Mouse (Mus musculus): ENCODE measurements around the gene Dcun1d4. TPM values are rescaled to one million over a fixed set of nuclear protein-coding genes. Genes with fewer than 3 reads are reported as not detected.

Dcun1d4 gene
- total RNA-seq, 1 experiment: 14.9 TPM

DNA sequence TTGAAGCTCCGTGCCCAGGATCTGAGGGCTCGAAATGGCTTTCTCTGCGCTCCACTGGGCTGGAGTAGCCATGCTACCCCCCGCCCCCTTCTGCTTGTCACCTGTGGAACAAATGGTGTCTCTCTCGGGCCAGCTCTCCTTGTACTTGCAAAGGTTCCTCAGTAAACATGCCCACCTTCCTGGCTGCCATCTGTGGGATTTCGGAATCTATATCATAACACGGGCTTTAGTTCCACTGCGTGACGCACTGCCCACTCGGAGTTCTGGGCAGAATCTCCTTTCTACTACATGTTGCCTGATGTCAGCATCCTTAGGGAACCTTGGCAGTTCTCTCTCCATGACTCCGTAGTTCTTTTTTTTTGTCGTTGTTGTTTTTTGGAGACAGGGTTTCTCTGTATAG is 56.9 kb downstream of the Dcun1d4 start:
- TF ChIP-seq MAFK (IDR thresholded peaks at IDR 0.05; ENCODE audit: insufficient read depth, low read depth, low read length) (no peak), ZNF384 (IDR thresholded peaks at IDR 0.05; ENCODE audit: low read depth, low read length) (no peak), CHD2 (IDR thresholded peaks at IDR 0.05; ENCODE audit: low read depth, low read length) (no peak), ZC3H11A (IDR thresholded peaks at IDR 0.05; ENCODE audit: borderline replicate concordance, low read depth, low read length) (no peak), HCFC1 (IDR thresholded peaks at IDR 0.05; ENCODE audit: borderline replicate concordance, insufficient read depth, low read length) (no peak)
- no peak for DNase-seq (ENCODE audit: low read depth, low spot score)
- Histone ChIP-seq H3K4me3 (ENCODE audit: insufficient read depth in 1 of 2, low read depth in 1 of 2, low read length in 2 of 2, poor library complexity in 1 of 2, severe bottlenecking in 1 of 2) (no peak overlapping the region), H3K36me3 (ENCODE audit: control insufficient read depth, insufficient read depth, low read length, poor library complexity, severe bottlenecking) (peaks cover 17% of the 10 kb centered on the region), H3K27ac (ENCODE audit: insufficient read depth, low read depth, low read length, poor library complexity, severe bottlenecking) (no peak overlapping the region), H3K4me1 (ENCODE audit: control insufficient read depth in 2 of 2, insufficient read depth in 2 of 2, low read length in 2 of 2, poor library complexity in 1 of 2) (no peaks in the 10 kb centered on the region), H3K9me3 (ENCODE audit: control insufficient read depth, insufficient read depth, low read depth, low read length) (no peaks in the 10 kb centered on the region), H3K9ac (ENCODE audit: insufficient read depth, low read depth, low read length, poor library complexity, severe bottlenecking) (no peak overlapping the region)
- in situ Hi-C loops (cut with MboI; ENCODE audit: low sequenced_read_pairs in 2 of 2, unreplicated experiment in 2 of 2): no loop called here

DNA sequence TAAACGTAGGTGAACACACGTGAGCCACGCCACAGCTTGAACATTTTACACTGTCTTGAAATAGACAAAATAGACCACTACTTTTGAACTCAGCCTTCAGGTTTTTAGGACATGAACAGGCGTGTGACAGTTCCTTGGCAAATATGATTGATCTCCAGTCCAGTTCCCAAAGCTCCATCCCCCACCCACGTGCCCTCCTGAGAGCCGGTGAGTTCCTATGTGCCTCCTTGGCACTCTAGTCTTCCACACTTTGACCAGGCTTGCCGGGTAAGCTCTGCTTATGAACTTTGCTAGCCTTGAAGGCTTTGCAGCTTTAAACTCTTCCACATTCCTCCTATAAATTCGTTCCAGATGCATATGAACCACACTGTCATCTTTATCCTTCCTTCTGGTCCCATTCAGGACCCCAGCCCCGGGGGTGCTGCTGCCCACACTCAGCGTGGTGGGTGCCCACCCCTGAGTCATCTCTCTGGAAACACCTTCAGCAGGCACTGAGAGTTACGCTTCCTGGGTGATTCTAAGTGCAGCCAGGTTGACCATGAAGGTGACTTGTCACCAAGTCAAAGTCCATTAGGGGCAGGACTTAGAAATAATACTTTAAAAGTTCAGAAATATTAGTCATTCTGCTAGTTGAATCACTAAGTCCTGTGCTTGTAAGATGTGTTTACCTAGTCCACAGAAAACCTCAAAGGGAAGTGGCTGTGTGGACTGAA is 57.9 kb downstream of the Dcun1d4 start:
- H3K9me3 ChIP-seq (ENCODE audit: control insufficient read depth, insufficient read depth, low read depth, low read length): no peaks in the 10 kb centered on the region
- H3K27ac ChIP-seq (ENCODE audit: insufficient read depth, low read depth, low read length, poor library complexity, severe bottlenecking): no peak overlapping the region
- DNase-seq (ENCODE audit: low read depth, low spot score): no peak
- in situ Hi-C loops (cut with MboI; ENCODE audit: low sequenced_read_pairs in 2 of 2, unreplicated experiment in 2 of 2): no loop called here
- TF ChIP-seq MAFK (IDR thresholded peaks at IDR 0.05; ENCODE audit: insufficient read depth, low read depth, low read length): no peak
- TF ChIP-seq ZC3H11A (IDR thresholded peaks at IDR 0.05; ENCODE audit: borderline replicate concordance, low read depth, low read length): no peak
- TF ChIP-seq HCFC1 (IDR thresholded peaks at IDR 0.05; ENCODE audit: borderline replicate concordance, insufficient read depth, low read length): no peak
- no peak for TF ChIP-seq CHD2 (IDR thresholded peaks at IDR 0.05; ENCODE audit: low read depth, low read length)
- no peak for TF ChIP-seq ZNF384 (IDR thresholded peaks at IDR 0.05; ENCODE audit: low read depth, low read length)
- H3K4me1 ChIP-seq (ENCODE audit: control insufficient read depth in 2 of 2, insufficient read depth in 2 of 2, low read length in 2 of 2, poor library complexity in 1 of 2): no peaks in the 10 kb centered on the region
- H3K9ac ChIP-seq (ENCODE audit: insufficient read depth, low read depth, low read length, poor library complexity, severe bottlenecking): no peak overlapping the region
- no peak overlapping the region for H3K4me3 ChIP-seq (ENCODE audit: insufficient read depth in 1 of 2, low read depth in 1 of 2, low read length in 2 of 2, poor library complexity in 1 of 2, severe bottlenecking in 1 of 2)
- H3K36me3 ChIP-seq (ENCODE audit: control insufficient read depth, insufficient read depth, low read length, poor library complexity, severe bottlenecking): peaks cover 16% of the 10 kb centered on the region

DNA sequence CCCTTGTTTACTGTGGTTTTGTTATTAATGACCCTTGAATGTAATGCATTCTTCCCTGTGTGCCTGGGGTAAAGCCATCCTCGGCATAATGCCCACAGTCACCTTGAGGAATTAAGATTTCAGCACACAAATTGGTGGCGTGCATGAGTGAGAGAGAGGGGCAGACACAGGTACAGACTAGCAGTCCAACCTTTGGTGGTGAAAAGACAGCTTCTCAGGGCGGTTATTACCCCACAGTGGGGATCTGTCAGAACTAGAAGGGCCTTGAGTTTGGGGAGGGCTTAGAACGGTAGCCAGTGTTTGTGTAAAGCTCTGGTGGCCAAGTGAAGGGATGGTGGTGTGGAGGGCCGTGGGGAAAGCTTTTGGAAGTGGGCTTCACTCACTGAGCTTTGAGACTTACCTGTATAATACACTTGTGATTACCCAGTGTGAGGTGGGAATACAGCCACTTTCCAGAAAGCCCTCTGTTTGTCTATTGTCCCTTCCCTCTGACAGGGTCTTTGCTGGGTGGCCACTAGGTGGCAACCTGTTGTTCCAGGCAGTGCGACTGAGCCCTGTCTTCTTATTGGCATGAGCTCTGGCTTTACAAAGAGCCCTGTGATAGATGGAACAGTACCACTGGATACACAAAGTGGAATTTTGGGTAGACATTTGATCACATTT is 59.2 kb downstream of the Dcun1d4 start:
- peaks cover 16% of the 10 kb centered on the region for H3K36me3 ChIP-seq (ENCODE audit: control insufficient read depth, insufficient read depth, low read length, poor library complexity, severe bottlenecking)

DNA sequence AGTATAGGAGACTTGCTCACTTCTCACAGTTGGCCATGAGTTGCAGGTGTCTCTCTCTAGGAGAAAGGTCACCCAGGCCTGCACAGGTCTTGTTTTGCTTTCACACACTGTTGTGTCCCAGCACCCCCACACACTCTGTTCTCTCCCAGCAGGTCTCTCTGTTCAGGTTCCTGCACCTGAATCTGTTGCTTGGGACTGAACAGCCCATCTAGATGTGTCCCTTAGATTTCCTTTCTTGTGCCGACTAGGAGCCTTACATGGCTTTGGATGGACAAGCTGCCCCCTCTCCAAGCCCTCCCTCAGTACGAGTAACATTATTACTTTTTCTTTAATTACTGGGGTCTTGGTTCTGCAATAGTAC is 59.7 kb downstream of the Dcun1d4 start:
- in situ Hi-C loops (cut with MboI; ENCODE audit: low sequenced_read_pairs in 2 of 2, unreplicated experiment in 2 of 2): no loop called here
- no peak overlapping the region for H3K4me3 ChIP-seq (ENCODE audit: insufficient read depth in 1 of 2, low read depth in 1 of 2, low read length in 2 of 2, poor library complexity in 1 of 2, severe bottlenecking in 1 of 2)
- TF ChIP-seq HCFC1 (IDR thresholded peaks at IDR 0.05; ENCODE audit: borderline replicate concordance, insufficient read depth, low read length): no peak
- no peak for TF ChIP-seq ZC3H11A (IDR thresholded peaks at IDR 0.05; ENCODE audit: borderline replicate concordance, low read depth, low read length)
- TF ChIP-seq MAFK (IDR thresholded peaks at IDR 0.05; ENCODE audit: insufficient read depth, low read depth, low read length): no peak
- TF ChIP-seq ZNF384 (IDR thresholded peaks at IDR 0.05; ENCODE audit: low read depth, low read length): no peak
- no peak for TF ChIP-seq CHD2 (IDR thresholded peaks at IDR 0.05; ENCODE audit: low read depth, low read length)
- no peak overlapping the region for H3K27ac ChIP-seq (ENCODE audit: insufficient read depth, low read depth, low read length, poor library complexity, severe bottlenecking)
- H3K9ac ChIP-seq (ENCODE audit: insufficient read depth, low read depth, low read length, poor library complexity, severe bottlenecking): no peak overlapping the region
- no peaks in the 10 kb centered on the region for H3K9me3 ChIP-seq (ENCODE audit: control insufficient read depth, insufficient read depth, low read depth, low read length)
- H3K36me3 ChIP-seq (ENCODE audit: control insufficient read depth, insufficient read depth, low read length, poor library complexity, severe bottlenecking): peaks cover 16% of the 10 kb centered on the region
- DNase-seq (ENCODE audit: low read depth, low spot score): no peak
- H3K4me1 ChIP-seq (ENCODE audit: control insufficient read depth in 2 of 2, insufficient read depth in 2 of 2, low read length in 2 of 2, poor library complexity in 1 of 2): no peaks in the 10 kb centered on the region

More for the DNA sequence above, 59.2 kb downstream of the Dcun1d4 start:
- TF ChIP-seq ZNF384 (IDR thresholded peaks at IDR 0.05; ENCODE audit: low read depth, low read length): no peak
- no peak; the same call in 1 of the 2 replicates for TF ChIP-seq ZC3H11A (IDR thresholded peaks at IDR 0.05; ENCODE audit: borderline replicate concordance, low read depth, low read length)
- TF ChIP-seq MAFK (IDR thresholded peaks at IDR 0.05; ENCODE audit: insufficient read depth, low read depth, low read length): no peak
- TF ChIP-seq CHD2 (IDR thresholded peaks at IDR 0.05; ENCODE audit: low read depth, low read length): no peak
- TF ChIP-seq HCFC1 (IDR thresholded peaks at IDR 0.05; ENCODE audit: borderline replicate concordance, insufficient read depth, low read length): no peak
- Histone ChIP-seq H3K9me3 (ENCODE audit: control insufficient read depth, insufficient read depth, low read depth, low read length) (no peaks in the 10 kb centered on the region), H3K4me1 (ENCODE audit: control insufficient read depth in 2 of 2, insufficient read depth in 2 of 2, low read length in 2 of 2, poor library complexity in 1 of 2) (no peaks in the 10 kb centered on the region), H3K27ac (ENCODE audit: insufficient read depth, low read depth, low read length, poor library complexity, severe bottlenecking) (no peak overlapping the region), H3K9ac (ENCODE audit: insufficient read depth, low read depth, low read length, poor library complexity, severe bottlenecking) (no peak overlapping the region), H3K4me3 (ENCODE audit: insufficient read depth in 1 of 2, low read depth in 1 of 2, low read length in 2 of 2, poor library complexity in 1 of 2, severe bottlenecking in 1 of 2) (no peak overlapping the region)
- peak; percentile 12 for DNase-seq (ENCODE audit: low read depth, low spot score)
- in situ Hi-C loops (cut with MboI; ENCODE audit: low sequenced_read_pairs in 2 of 2, unreplicated experiment in 2 of 2): no loop called here
